Mouse (Mus musculus) CH12.LX (cell line): Measurements from ENCODE around the gene Eif4ebp2.

Experiments
- CTCF ChIP-seq, 2 experiments: IDR thresholded peaks in 1 of 2; conservative IDR thresholded peaks in 1 of 2; 2 replicates each; pipeline ENCODE4 v1.5.1; 2011 to 2012; ENCODE audit warnings: low read depth in 2 of 2, low read length in 2 of 2, improper control_type of control experiment in 1 of 2, inconsistent platforms in 1 of 2, mild to moderate bottlenecking in 1 of 2, moderate library complexity in 1 of 2
- MAFK ChIP-seq: IDR thresholded peaks from 2 replicates; pipeline ENCODE4 v1.6.1; 2011; ENCODE audit warnings: low read length, improper control_type of control experiment; ENCODE audit not compliant: insufficient replicate concordance
- POLR2A ChIP-seq: IDR thresholded peaks from 2 replicates; pipeline ENCODE4 v1.6.1; 2011; ENCODE audit warnings: low read depth, mild to moderate bottlenecking, improper control_type of control experiment, low read length
- POLR2AphosphoS2 ChIP-seq: IDR thresholded peaks from 2 replicates; pipeline ENCODE4 v1.6.1; 2011; ENCODE audit warnings: low read depth, low read length, improper control_type of control experiment

GRCm38 (mm10) chr10:61482771-61483170 is 30.3 kb upstream of the Eif4ebp2 start:
- TF ChIP-seq POLR2AphosphoS2 (no peak), CTCF (conservative IDR thresholded peaks at IDR 0.05 in 1 of 2, IDR thresholded peaks at IDR 0.05 in 1 of 2; ENCODE audit: low read depth in 2 of 2, low read length in 2 of 2) (no peak), POLR2A (no peak), MAFK (no peak)
